Mouse (Mus musculus): Measurements from ENCODE around the gene Odf3.

DNA sequence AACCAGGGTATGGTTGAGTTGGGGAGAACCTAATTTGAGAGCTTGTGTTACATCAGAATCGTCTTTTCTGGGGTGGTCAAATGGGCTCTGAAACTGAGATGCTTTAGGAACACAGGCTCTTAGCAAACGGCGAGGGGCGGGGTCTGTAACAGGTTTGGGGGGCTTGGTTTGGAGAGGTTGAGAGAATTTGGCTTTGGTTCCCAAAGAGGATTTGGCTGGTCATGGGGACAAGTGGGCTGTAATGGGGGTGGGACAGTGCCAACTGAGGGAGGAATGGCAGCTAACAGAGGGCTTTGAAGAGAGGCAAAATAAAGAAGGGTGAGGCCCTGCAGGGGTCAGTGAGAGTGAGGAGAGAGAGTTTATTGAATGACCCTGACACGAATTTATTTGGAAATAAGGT is 8.0 kb upstream of the Odf3 start:
- TF ChIP-seq CTCF (IDR thresholded peaks at IDR 0.05; ENCODE audit: extremely low read depth, insufficient read depth, low read length) (no peak), POLR2A (IDR thresholded peaks at IDR 0.05; ENCODE audit: extremely low read depth, insufficient read depth, low read length) (no peak)
